Mouse (Mus musculus) spleen, adult 2 months (tissue): ENCODE results near the gene Gm17604. TPM values are rescaled to one million over a fixed set of nuclear protein-coding genes. Genes with fewer than 3 reads are reported as not detected.

ENCODE experiments used
- DNase-seq, 2 experiments: peaks; one replicate each; pipeline versions ENCODE4 v3.0.0 to v3.0.0-alpha.2; 2012 to 2021; ENCODE audit warnings: low spot score in 2 of 2, low read depth in 1 of 2
- H3K27ac ChIP-seq: fragments of 200-500 bp; 2 replicates; pipeline ENCODE4 v1.5.1; 2012; ENCODE audit warnings: low read length, inconsistent platforms; ENCODE audit not compliant: insufficient read depth
- H3K27me3 ChIP-seq: fragments of 200-500 bp; 2 replicates; pipeline ENCODE4 v1.6.1; 2012; ENCODE audit warnings: mild to moderate bottlenecking, moderate library complexity, low read length, inconsistent platforms; ENCODE audit not compliant: control insufficient read depth, insufficient read depth
- H3K36me3 ChIP-seq: fragments of 200-500 bp; 2 replicates; pipeline ENCODE4 v1.6.1; 2012; ENCODE audit warnings: mild to moderate bottlenecking, low read length, inconsistent platforms; ENCODE audit not compliant: control insufficient read depth, insufficient read depth
- H3K4me1 ChIP-seq: fragments of 200-500 bp; 2 replicates; pipeline ENCODE4 v1.6.1; 2011; ENCODE audit warnings: inconsistent platforms; ENCODE audit not compliant: control insufficient read depth, insufficient read depth, insufficient read length
- H3K4me3 ChIP-seq: fragments of 200-500 bp; 2 replicates; pipeline ENCODE4 v1.5.1; 2011; ENCODE audit warnings: mild to moderate bottlenecking, inconsistent platforms; ENCODE audit not compliant: insufficient read depth, insufficient read length; ENCODE audit errors: extremely low read depth
- CTCF ChIP-seq: fragments of 200-500 bp; IDR thresholded peaks from 2 replicates; pipeline ENCODE4 v1.5.1; 2011; ENCODE audit warnings: mild to moderate bottlenecking, inconsistent platforms; ENCODE audit not compliant: insufficient read depth, insufficient read length, insufficient replicate concordance; ENCODE audit errors: extremely low read depth
- POLR2A ChIP-seq: fragments of 200-500 bp; IDR thresholded peaks from 2 replicates; pipeline ENCODE4 v1.6.1; 2011; ENCODE audit warnings: low read depth, low read length, inconsistent platforms
- WGBS: fragments of 180-500 bp; shearing (Covaris S2); methylation state at CpG from one replicate; pipeline ENCODE4 v1.1.7; 2018; 5-methylcytosine and 5-hydroxymethylcytosine counted together
- polyA plus RNA-seq: library from polyadenylated mRNA; depleted of rRNA; stranded (reverse); fragments of >200 nt; gene quantifications from 2 replicates; pipeline ENCODE4 v1.2.3, GENCODE M21; 2012; rRNA removed

The Gm17604 gene
- not detected in 2 replicates for polyA plus RNA-seq

DNA sequence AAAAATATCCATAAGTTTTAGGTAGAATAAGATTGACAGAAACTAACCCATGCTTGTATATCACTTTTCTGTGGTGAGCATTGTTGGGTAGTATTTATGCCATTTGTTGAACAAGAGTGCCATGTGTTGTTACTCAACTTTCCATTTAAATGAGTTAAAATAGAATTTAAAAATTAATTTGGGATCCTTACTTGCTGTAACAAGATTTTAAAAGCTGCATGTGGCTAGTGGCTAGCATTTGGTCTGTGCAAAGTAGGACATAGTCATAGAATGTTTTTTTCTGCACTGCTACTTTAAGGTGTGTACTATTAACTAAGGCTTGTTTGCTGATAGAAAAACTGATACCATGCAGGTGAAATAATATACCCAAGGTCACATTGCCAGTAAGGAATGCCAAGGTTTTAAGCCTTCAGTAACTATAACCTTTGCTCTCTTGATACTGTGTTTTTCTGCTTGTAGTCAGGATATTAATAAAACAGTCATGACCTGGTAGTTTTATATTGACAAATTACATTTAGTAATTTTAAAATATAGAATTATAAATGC lies at the start of gene Gm17604:
Gene Gm17604 (minus strand): TSS at position 51 of the 546 bp plus-strand sequence.
- Histone ChIP-seq H3K4me3 (no peak within 1 kb of the TSS), H3K27ac (no peak within 1 kb of the TSS), H3K27me3 (no peaks in the 10 kb centered on the region), H3K36me3 (no peaks in the 10 kb centered on the region), H3K4me1 (no peaks in the 10 kb centered on the region)
- no peak for TF ChIP-seq CTCF
- no peak for TF ChIP-seq POLR2A
- DNase-seq: no peak

- WGBS: 100% methylated on average over 1 of the region's 1 CpGs
- no peaks in the 10 kb centered on the region for H3K36me3 ChIP-seq
- H3K4me1 ChIP-seq: no peaks in the 10 kb centered on the region
- no peaks in the 10 kb centered on the region for H3K27me3 ChIP-seq
- TF ChIP-seq CTCF (no peak), POLR2A (no peak)
- no peak overlapping the region for H3K4me3 ChIP-seq
- DNase-seq: no peak
- H3K27ac ChIP-seq: no peak overlapping the region
These were observed 45.3 kb upstream of the Gm17604 start for GRCm38 (mm10) chrX:165049929-165050328.

- Histone ChIP-seq H3K27me3 (no peaks in the 10 kb centered on the region), H3K4me1 (no peaks in the 10 kb centered on the region), H3K27ac (no peak overlapping the region), H3K36me3 (no peaks in the 10 kb centered on the region), H3K4me3 (no peak overlapping the region)
- 60% methylated on average over 4 of the region's 4 CpGs for WGBS
- no peak for TF ChIP-seq CTCF
- TF ChIP-seq POLR2A: no peak
- no peak for DNase-seq
These were observed 1.5 kb downstream of the Gm17604 start for GRCm38 (mm10) chrX:165003141-165003540.

DNA sequence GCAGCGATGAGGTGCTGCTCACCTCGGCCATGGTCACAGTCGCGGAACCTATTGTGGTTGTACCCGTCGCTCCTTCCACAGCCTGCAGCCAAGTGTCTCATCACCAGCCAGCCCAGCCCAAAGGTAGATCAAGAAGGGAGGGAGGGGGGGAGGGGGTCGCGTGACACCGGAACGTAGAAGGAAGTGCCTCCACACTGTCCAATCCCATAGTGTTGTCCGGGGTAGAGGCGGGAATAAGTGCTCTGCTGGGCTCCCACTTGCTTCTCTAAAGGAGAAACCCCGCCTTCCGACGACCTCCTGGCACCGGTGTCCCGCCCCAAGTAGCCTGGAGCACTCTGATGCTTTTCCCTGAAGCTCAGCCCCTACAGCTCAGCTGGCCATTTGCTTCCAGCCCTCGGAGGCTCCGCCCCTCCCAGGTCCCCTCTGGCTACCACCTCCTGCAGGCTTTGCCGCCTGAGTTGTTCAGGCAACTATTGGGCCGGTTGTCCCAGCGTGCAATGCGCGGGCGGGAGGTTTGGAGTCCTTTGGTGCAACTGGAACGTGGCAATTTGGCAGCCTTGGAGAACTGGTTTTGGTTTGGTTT lies 24.3 kb downstream of the Gm17604 start, which contains the start of the genes Mospd2 and Fancb:
Gene Mospd2 (minus strand): TSS at position 183 of the 583 bp plus-strand sequence.
Gene Fancb (plus strand): TSS at position 400 of the 583 bp plus-strand sequence.
- 26% methylated on average over 26 of the region's 26 CpGs for WGBS
- Histone ChIP-seq H3K4me3 (peak within 1 kb of the TSS; percentile 65), H3K27me3 (no peaks in the 10 kb centered on the region), H3K36me3 (no peaks in the 10 kb centered on the region), H3K4me1 (no peaks in the 10 kb centered on the region), H3K27ac (peak within 1 kb of the TSS; percentile 61)
- TF ChIP-seq POLR2A: no peak
- peak; percentile 74 to 75 for DNase-seq

DNA sequence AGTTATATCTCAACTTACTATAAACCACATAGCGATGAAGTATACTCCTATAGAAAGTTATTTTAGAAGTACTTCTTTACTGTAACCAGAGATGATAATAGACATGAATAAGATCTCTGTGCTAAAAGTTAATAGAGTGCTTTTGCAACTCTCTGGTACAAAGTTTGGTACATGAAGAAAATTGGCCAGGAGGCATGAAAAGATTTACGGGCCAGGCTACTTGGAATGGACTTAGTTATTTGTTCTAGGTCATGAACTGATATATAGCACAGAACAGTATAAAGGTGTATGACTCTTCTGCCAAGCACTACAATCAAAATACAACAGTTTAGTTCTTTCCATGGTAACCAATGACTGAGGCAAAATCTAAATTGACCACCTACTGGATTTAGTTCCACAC lies 25.8 kb downstream of the Gm17604 start:
- H3K4me3 ChIP-seq: no peak overlapping the region
- WGBS: 90% methylated on average over 2 of the region's 2 CpGs
- DNase-seq: no peak
- H3K4me1 ChIP-seq: no peaks in the 10 kb centered on the region
- TF ChIP-seq POLR2A (no peak), CTCF (no peak)
- H3K27ac ChIP-seq: no peak overlapping the region
- H3K27me3 ChIP-seq: no peaks in the 10 kb centered on the region
- no peaks in the 10 kb centered on the region for H3K36me3 ChIP-seq

DNA sequence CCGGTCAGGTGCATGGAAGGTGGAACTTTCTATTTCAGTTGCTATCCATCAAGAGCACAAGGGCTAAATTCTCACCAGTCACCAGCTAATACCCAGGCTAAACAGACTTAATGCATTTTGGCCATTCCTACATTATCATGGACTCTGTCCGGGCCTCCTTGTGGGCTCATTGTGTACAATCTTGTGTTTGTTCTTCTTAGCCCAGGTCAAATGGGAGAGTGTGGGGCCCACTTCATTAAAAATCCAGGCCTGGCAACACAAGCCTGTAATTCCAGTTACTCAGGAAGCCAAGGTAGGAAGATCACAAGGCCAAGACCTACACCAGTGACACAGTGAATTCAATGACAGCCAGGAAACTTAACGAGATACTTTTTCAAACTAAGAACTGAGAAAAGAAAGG lies 33.4 kb downstream of the Gm17604 start:
- Histone ChIP-seq H3K4me1 (no peaks in the 10 kb centered on the region), H3K36me3 (no peaks in the 10 kb centered on the region), H3K27ac (no peak overlapping the region), H3K27me3 (no peaks in the 10 kb centered on the region), H3K4me3 (no peak overlapping the region)
- TF ChIP-seq CTCF (no peak), POLR2A (no peak)
- WGBS: 85% methylated on average over 3 of the region's 3 CpGs
- DNase-seq: no peak

DNA sequence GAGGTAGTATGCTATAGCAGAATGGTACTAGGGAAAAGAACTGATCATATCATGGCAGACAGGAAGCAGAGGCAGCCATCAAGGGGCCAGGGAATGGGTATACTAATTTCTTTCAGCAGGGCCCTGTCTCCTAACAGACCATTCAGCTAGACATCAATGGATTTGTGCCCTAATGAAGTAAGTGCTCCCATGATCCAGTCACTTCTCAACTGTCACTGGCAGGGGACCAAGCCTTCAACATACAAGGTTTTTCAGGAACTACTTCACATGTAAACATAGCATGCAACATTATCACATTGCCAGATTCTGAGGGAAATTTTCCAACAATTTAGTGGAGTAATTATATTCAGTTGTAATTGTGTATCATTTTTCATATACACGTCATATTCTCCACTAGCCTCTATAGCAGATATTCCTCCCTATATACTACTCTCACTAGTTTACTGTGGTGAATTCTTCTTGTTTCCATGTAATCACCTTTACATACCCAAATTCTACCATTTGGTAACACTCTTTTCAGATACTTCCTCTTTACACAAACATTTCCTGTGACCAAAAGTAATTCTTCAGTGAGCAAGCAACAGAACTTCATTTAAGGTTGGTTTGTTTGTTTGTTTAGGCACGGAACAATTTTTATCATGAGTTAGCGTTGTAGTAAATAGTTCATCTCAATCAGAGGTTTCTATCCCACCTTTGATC lies 38.7 kb downstream of the Gm17604 start:
- 90% methylated on average over 3 of the region's 3 CpGs for WGBS
- TF ChIP-seq POLR2A: no peak
- no peak for TF ChIP-seq CTCF
- H3K4me3 ChIP-seq: no peak overlapping the region
- no peaks in the 10 kb centered on the region for H3K4me1 ChIP-seq
- no peak for DNase-seq
- no peak overlapping the region for H3K27ac ChIP-seq
- no peaks in the 10 kb centered on the region for H3K36me3 ChIP-seq
- no peaks in the 10 kb centered on the region for H3K27me3 ChIP-seq

Other genes starting within 250 kb of the Gm17604 start
- 1.4 and 2.0 TPM in 2 replicates for gene Mospd2, start 24.5 kb downstream of the Gm17604 start, polyA plus RNA-seq
- gene Fancb, start 24.2 kb downstream of the Gm17604 start, polyA plus RNA-seq: 0.39 and 0.46 TPM in 2 replicates